Mouse (Mus musculus) heart, postnatal 0 days (tissue): Measurements from ENCODE around the gene Map9.

Experiments used
- CTCF ChIP-seq: IDR thresholded peaks from 2 replicates; pipeline ENCODE4 v1.5.1; 2016; ENCODE audit warnings: antibody characterized with exemption, control low read depth, low read depth
- EP300 ChIP-seq: IDR thresholded peaks from 2 replicates; pipeline ENCODE4 v1.6.1; 2016; ENCODE audit warnings: antibody characterized with exemption, low read depth

GRCm38 (mm10) chr3:82357340-82357739, 504 bp upstream of the Map9 start:
- TF ChIP-seq CTCF (no peak), EP300 (no peak)
